Mouse (Mus musculus) heart, postnatal 0 days (tissue): ENCODE measurements around the gene Gsta2.
"Not testable (repeated sequence)": the region's sequence is repeated elsewhere in the genome, so short reads cannot be mapped to it uniquely, and the experiment has no call there.

Source experiments
- CTCF ChIP-seq: IDR thresholded peaks from 2 replicates; pipeline ENCODE4 v1.5.1; 2016; ENCODE audit warnings: antibody characterized with exemption, control low read depth, low read depth
- EP300 ChIP-seq: IDR thresholded peaks from 2 replicates; pipeline ENCODE4 v1.6.1; 2016; ENCODE audit warnings: antibody characterized with exemption, low read depth

- TF ChIP-seq CTCF, EP300: not testable (repeated sequence)
Observed at GRCm38 (mm10) chr9:78282002-78282711, 73.4 kb downstream of the Gsta2 start.
